Mouse (Mus musculus): ENCODE results near the gene Pak4. TPM values are rescaled to one million over a fixed set of nuclear protein-coding genes. Genes with fewer than 3 reads are reported as not detected.
"Not testable (repeated sequence)": the region's sequence is repeated elsewhere in the genome, so short reads cannot be mapped to it uniquely, and the experiment has no call there.

Gene Pak4
- polyA plus RNA-seq, 1 experiment from 2014 or later = 6.2 TPM

GRCm38 (mm10) chr7:28545048-28545890 is 52.7 kb downstream of the Pak4 start:
- Histone ChIP-seq H3K4me3 (ENCODE audit: low read depth, low read length) (no peak overlapping the region), H3K27ac (ENCODE audit: low read depth) (no peak overlapping the region), H3K4me2 (ENCODE audit: low read depth, low read length) (no peak overlapping the region), H3K9me3 (ENCODE audit: low read length) (no peaks in the 10 kb centered on the region), H3K36me3 (replicated peaks; ENCODE audit: insufficient read depth, low read length) (no peaks in the 10 kb centered on the region), H3K4me1 (ENCODE audit: insufficient read depth) (peaks cover 3% of the 10 kb centered on the region; the same call in 1 of the 2 replicates), H3K9ac (replicated peaks) (no peak overlapping the region), H3K27me3 (ENCODE audit: insufficient read depth, low read length) (peaks cover 28% of the 10 kb centered on the region)
- ATAC-seq = peak; percentile 55
- peak; percentile 59 for DNase-seq
- WGBS (ENCODE audit: insufficient replicate concordance) = 33% methylated on average over 14 of the region's 14 CpGs
- no peak for TF ChIP-seq EP300 (IDR thresholded peaks at IDR 0.05; ENCODE audit: low read depth)
- TF ChIP-seq CTCF (IDR thresholded peaks at IDR 0.05; ENCODE audit: low read depth) = no peak

- peak; percentile 61 for DNase-seq
- no peak for TF ChIP-seq CTCF (IDR thresholded peaks at IDR 0.05; ENCODE audit: low read depth)
Measured at GRCm38 (mm10) chr7:28544051-28544601, 53.9 kb downstream of the Pak4 start.

GRCm38 (mm10) chr7:28540526-28540925 is 57.5 kb downstream of the Pak4 start, which contains the start of gene Sycn:
Gene Sycn, plus strand, starts transcription at chr7:28540885.
- TF ChIP-seq CTCF (IDR thresholded peaks at IDR 0.05; ENCODE audit: low read depth) (no peak), EP300 (IDR thresholded peaks at IDR 0.05; ENCODE audit: low read depth) (no peak)
- H3K4me1 ChIP-seq (ENCODE audit: insufficient read depth) = peaks cover 3% of the 10 kb centered on the region; the same call in 1 of the 2 replicates
- H3K9me3 ChIP-seq (ENCODE audit: low read length) = no peaks in the 10 kb centered on the region
- H3K4me3 ChIP-seq (ENCODE audit: low read depth, low read length) = no peak within 1 kb of the TSS
- H3K36me3 ChIP-seq (replicated peaks; ENCODE audit: insufficient read depth, low read length) = no peaks in the 10 kb centered on the region
- H3K9ac ChIP-seq (replicated peaks) = no peak within 1 kb of the TSS
- H3K4me2 ChIP-seq (ENCODE audit: low read depth, low read length) = no peak within 1 kb of the TSS
- no peak within 1 kb of the TSS for H3K27ac ChIP-seq (ENCODE audit: low read depth)
- DNase-seq (no peak), ATAC-seq (no peak)
- 0 out of 2 replicates have a peak, but pooled peaks cover 6% of the 10 kb centered on the region for H3K27me3 ChIP-seq (ENCODE audit: insufficient read depth, low read length)
- WGBS (ENCODE audit: insufficient replicate concordance) = 50% methylated on average over 4 of the region's 4 CpGs

More at GRCm38 (mm10) chr7:28544051-28544601, 53.9 kb downstream of the Pak4 start:
- peak; percentile 89 for ATAC-seq
- no peak overlapping the region for H3K4me3 ChIP-seq (ENCODE audit: low read depth, low read length)
- H3K4me2 ChIP-seq (ENCODE audit: low read depth, low read length) = peak overlapping the region; percentile 57
- H3K36me3 ChIP-seq (replicated peaks; ENCODE audit: insufficient read depth, low read length) = no peaks in the 10 kb centered on the region
- H3K27me3 ChIP-seq (ENCODE audit: insufficient read depth, low read length) = peaks cover 28% of the 10 kb centered on the region
- WGBS (ENCODE audit: insufficient replicate concordance) = 10% methylated on average over 25 of the region's 27 CpGs
- no peak overlapping the region for H3K9ac ChIP-seq (replicated peaks)
- peaks cover 3% of the 10 kb centered on the region; the same call in 1 of the 2 replicates for H3K4me1 ChIP-seq (ENCODE audit: insufficient read depth)
- H3K9me3 ChIP-seq (ENCODE audit: low read length) = no peaks in the 10 kb centered on the region
- H3K27ac ChIP-seq (ENCODE audit: low read depth) = peak overlapping the region; percentile 60

GRCm38 (mm10) chr7:28538886-28539285 is 59.1 kb downstream of the Pak4 start:
- not testable (repeated sequence) for H3K4me3 ChIP-seq (ENCODE audit: low read depth, low read length); H3K9ac ChIP-seq (replicated peaks); H3K27ac ChIP-seq (ENCODE audit: low read depth); H3K36me3 ChIP-seq (replicated peaks; ENCODE audit: insufficient read depth, low read length); ATAC-seq; H3K9me3 ChIP-seq (ENCODE audit: low read length); H3K4me1 ChIP-seq (ENCODE audit: insufficient read depth); H3K4me2 ChIP-seq (ENCODE audit: low read depth, low read length); H3K27me3 ChIP-seq (ENCODE audit: insufficient read depth, low read length); DNase-seq
- 75% methylated on average over 6 of the region's 6 CpGs for WGBS (ENCODE audit: insufficient replicate concordance)

GRCm38 (mm10) chr7:28532005-28532404 is 66.0 kb downstream of the Pak4 start:
- no peak overlapping the region for H3K4me3 ChIP-seq (ENCODE audit: low read depth, low read length)
- 79% methylated on average over 8 of the region's 8 CpGs for WGBS (ENCODE audit: insufficient replicate concordance)

GRCm38 (mm10) chr7:28527922-28528719 is 69.9 kb downstream of the Pak4 start:
- no peak overlapping the region for H3K4me3 ChIP-seq (ENCODE audit: low read depth, low read length)
- H3K4me1 ChIP-seq (ENCODE audit: insufficient read depth) = peaks cover 11% of the 10 kb centered on the region; the same call in 1 of the 2 replicates
- no peak overlapping the region for H3K27ac ChIP-seq (ENCODE audit: low read depth)
- WGBS (ENCODE audit: insufficient replicate concordance) = 5% methylated on average over 19 of the region's 19 CpGs
- no peaks in the 10 kb centered on the region for H3K9me3 ChIP-seq (ENCODE audit: low read length)
- H3K36me3 ChIP-seq (replicated peaks; ENCODE audit: insufficient read depth, low read length) = no peaks in the 10 kb centered on the region
- peak; percentile 91 for ATAC-seq
- no peak overlapping the region; the same call in 1 of the 2 replicates for H3K4me2 ChIP-seq (ENCODE audit: low read depth, low read length)
- no peaks in the 10 kb centered on the region for H3K27me3 ChIP-seq (ENCODE audit: insufficient read depth, low read length)
- peak; percentile 90 for DNase-seq
- H3K9ac ChIP-seq (replicated peaks) = no peak overlapping the region
- TF ChIP-seq EP300 (IDR thresholded peaks at IDR 0.05; ENCODE audit: low read depth) (no peak), CTCF (IDR thresholded peaks at IDR 0.05; ENCODE audit: low read depth) (peak; percentile 93)

More at GRCm38 (mm10) chr7:28532005-28532404, 66.0 kb downstream of the Pak4 start:
- Histone ChIP-seq H3K4me2 (ENCODE audit: low read depth, low read length) (no peak overlapping the region), H3K36me3 (replicated peaks; ENCODE audit: insufficient read depth, low read length) (no peaks in the 10 kb centered on the region), H3K4me1 (ENCODE audit: insufficient read depth) (peaks cover 11% of the 10 kb centered on the region; the same call in 1 of the 2 replicates), H3K27me3 (ENCODE audit: insufficient read depth, low read length) (no peaks in the 10 kb centered on the region), H3K27ac (ENCODE audit: low read depth) (no peak overlapping the region), H3K9ac (replicated peaks) (no peak overlapping the region), H3K9me3 (ENCODE audit: low read length) (no peaks in the 10 kb centered on the region)
- TF ChIP-seq CTCF (IDR thresholded peaks at IDR 0.05; ENCODE audit: low read depth) = no peak
- TF ChIP-seq EP300 (IDR thresholded peaks at IDR 0.05; ENCODE audit: low read depth) = no peak
- ATAC-seq = no peak
- no peak for DNase-seq

GRCm38 (mm10) chr7:28522536-28522935 is 75.4 kb downstream of the Pak4 start, which contains the start of gene Ifnl3:
Gene Ifnl3, plus strand, starts transcription at chr7:28522836.
- ATAC-seq; H3K27me3 ChIP-seq (ENCODE audit: insufficient read depth, low read length): not testable (repeated sequence)
- WGBS (ENCODE audit: insufficient replicate concordance) = 67% methylated on average over 5 of the region's 6 CpGs

More at GRCm38 (mm10) chr7:28522536-28522935, 75.4 kb downstream of the Pak4 start, which contains the start of gene Ifnl3:
- not testable (repeated sequence) for H3K9me3 ChIP-seq (ENCODE audit: low read length); H3K4me2 ChIP-seq (ENCODE audit: low read depth, low read length); H3K9ac ChIP-seq (replicated peaks); H3K4me1 ChIP-seq (ENCODE audit: insufficient read depth); H3K27ac ChIP-seq (ENCODE audit: low read depth); H3K36me3 ChIP-seq (replicated peaks; ENCODE audit: insufficient read depth, low read length); H3K4me3 ChIP-seq (ENCODE audit: low read depth, low read length); DNase-seq

Measured in liver, postnatal 0 days (tissue).